Mouse (Mus musculus): Measurements from ENCODE around the gene Nkpd1.
A peak's percentile ranks its signal among the peaks of the same experiment; 100 is the strongest.

The Nkpd1 gene

GRCm38 (mm10) chr7:19547344-19547969 is 29.8 kb downstream of the Nkpd1 start:
- DNase-seq (ENCODE audit: low spot score): no peak

GRCm38 (mm10) chr7:19549394-19549793 is 31.8 kb downstream of the Nkpd1 start:
- DNase-seq (ENCODE audit: low spot score): no peak

DNA sequence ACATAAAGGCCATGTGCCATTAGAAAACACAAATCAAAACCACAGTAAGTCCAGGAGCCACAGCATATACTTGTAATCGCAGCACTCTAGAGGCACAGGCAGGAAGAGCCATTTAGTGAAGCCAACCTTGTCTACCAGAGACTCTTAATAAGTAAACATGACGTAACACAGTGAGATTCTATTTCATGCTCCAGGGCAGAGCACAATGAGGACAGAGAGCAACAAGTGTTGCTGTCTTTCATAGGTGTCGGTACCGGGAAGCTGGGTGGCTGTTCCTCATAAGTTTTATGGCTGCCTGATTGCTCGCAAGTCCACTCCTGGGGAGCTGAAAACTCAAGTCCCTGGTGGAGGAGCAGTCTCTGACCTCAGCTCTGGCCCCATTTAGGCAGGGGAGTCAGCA is 34.0 kb downstream of the Nkpd1 start:
- no peak for DNase-seq (ENCODE audit: low spot score)

- DNase-seq (ENCODE audit: low spot score): no peak
Measured at GRCm38 (mm10) chr7:19552443-19552842, 34.8 kb downstream of the Nkpd1 start.

- no peak for DNase-seq (ENCODE audit: low spot score)
Measured at GRCm38 (mm10) chr7:19554168-19554567, 36.5 kb downstream of the Nkpd1 start.

- DNase-seq (ENCODE audit: low spot score): no peak
Measured at GRCm38 (mm10) chr7:19557086-19557485, 39.4 kb downstream of the Nkpd1 start.

DNA sequence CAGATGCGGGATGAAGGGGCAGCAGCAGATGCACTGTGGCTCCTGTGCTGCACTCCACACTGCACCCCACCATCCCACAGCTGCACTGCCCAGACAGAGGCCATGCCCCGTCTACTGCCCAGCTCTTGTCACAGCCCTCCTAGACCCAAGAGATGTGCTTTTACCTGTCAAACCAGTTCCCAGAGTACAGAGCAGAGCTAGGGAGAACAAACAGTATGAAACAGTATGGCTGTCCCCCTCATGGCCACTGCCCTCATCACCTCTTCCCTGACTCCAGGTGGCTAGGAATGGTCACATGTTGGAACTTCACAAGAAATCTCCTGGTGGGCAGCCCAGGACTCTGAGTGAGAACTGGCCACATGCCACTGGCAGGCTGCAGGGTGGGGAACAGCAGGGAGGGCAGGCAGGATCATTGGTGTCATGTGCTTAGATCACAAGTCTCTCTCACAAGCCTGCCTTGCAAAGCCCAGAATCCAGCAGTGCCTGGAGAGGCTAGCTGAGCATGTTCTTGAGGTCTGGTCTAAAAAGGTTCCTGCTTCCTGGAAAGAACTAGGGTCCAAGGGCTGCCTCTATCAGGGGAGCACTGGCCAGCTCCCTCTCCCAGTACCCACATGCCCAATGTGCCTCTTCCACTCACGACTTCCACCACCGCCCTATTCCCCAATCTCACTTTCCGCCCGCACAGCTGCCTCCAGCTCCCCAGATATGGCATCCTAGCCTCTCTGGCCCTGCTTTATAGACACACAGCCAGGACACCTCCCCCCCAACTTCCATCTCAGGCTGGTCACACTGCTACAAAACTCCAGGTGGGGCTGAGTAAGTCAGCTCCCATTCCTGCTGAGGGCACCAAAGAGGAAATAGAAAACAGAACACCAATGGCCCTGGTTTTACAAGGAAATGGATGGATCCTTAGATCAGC is 40.6 kb downstream of the Nkpd1 start:
- DNase-seq (ENCODE audit: low spot score): no peak

DNA sequence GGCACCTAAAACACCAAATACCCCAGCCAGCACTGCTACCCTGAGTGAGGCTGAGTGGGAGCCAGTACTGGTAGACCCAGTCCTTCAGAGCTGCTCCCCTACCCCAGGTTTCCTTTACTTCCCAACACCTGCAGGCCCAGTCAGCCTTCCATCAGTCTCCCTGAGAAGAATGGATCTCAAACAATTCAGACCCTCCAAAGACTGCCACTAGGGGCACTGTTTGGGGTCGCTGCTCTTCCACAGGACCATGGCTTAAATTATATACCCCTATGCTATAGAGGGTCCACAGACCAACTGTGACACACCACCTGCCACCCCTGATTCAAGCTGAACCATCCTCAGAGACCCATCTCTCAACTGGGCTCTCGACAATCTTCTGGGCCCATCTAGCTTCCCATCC is 41.3 kb downstream of the Nkpd1 start:
- DNase-seq (ENCODE audit: low spot score): no peak

- no peak for DNase-seq (ENCODE audit: low spot score)
Measured at GRCm38 (mm10) chr7:19560491-19561260, 43.0 kb downstream of the Nkpd1 start.

- DNase-seq (ENCODE audit: low spot score): no peak
Measured at GRCm38 (mm10) chr7:19561431-19561764, 43.8 kb downstream of the Nkpd1 start.

GRCm38 (mm10) chr7:19561765-19562642 is 44.4 kb downstream of the Nkpd1 start:
- peak; percentile 77 for DNase-seq (ENCODE audit: low spot score)

DNA sequence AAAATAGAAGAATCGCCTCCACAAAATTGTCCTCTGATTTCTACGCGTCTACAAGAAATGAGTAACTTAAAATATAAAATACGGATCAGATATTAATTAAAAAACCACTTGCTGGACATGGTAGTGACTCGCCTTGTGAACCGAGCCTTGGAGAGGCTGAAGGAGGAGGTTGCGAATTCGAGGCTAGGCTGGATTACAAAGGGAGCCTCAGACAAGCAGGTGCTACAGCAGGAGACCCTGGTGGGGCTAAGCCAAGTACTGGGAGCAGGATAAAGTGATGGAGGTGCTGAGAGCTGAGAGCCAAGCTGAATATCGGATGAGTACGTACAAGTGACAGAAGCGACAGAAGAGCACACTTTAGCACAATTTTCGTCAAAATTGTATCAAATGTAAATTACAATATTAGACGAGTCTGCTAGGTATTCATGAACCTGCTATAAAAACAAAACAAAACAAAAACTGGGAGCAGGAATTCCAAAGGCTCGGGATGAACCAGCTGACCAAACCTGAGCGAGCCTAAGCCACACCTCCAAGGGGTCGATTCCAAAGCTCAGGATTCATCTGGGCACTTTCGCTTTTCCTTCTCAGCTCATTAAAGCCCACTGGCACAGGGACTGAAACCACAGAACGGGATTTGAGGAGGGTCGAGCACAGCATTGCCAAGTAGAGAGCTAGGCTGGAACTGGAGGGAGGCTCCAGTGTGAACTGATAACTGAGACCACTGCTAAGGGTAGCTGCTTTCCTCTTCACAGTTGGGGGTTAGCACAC is 45.2 kb downstream of the Nkpd1 start, which contains the start of gene Ppp1r37:
Gene Ppp1r37 (minus strand): TSS at position 434 of the 768 bp plus-strand sequence.
- DNase-seq (ENCODE audit: low spot score): no peak

- no peak for DNase-seq (ENCODE audit: low spot score)
Measured at GRCm38 (mm10) chr7:19563884-19564283, 46.2 kb downstream of the Nkpd1 start.

DNA sequence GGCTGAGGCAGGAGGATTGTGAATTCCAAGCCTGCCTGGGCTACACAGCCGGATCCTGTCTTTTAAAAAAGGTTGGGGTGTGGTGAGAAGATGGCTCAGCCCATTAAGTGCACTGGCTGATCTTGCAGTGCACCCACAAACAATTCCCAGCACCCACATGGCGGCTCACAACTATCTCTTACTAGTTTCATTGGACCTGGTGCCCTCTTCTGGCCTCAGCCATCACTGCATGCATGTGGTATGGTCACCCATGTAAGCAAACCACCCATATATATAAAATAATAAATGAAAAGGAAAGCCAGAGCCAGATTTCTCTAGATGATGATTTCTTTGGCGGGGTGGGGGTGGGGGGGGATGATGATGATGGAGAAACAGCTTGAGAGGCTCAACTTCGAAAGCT is 46.8 kb downstream of the Nkpd1 start:
- no peak for DNase-seq (ENCODE audit: low spot score)

DNA sequence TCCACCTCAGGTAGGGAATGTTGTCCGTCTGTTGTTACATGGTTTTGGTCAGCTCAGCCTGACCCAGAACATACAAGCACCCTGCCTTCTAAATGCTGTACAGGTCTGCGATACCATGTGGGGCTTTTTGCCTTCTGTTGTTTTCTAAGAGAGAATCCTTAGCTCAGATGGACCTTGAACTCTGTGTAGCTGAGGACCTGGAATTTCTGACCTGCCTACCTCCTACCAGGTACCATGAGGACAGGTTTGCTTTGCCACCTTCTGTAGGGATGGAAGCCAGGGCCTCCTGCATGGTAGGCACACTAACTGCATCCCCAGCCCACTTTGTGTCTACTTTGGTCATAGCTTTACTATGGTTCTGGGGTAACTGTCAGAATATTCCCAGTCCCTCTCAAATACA is 48.2 kb downstream of the Nkpd1 start:
- no peak for DNase-seq (ENCODE audit: low spot score)

- no peak for DNase-seq (ENCODE audit: low spot score)
Measured at GRCm38 (mm10) chr7:19567426-19567825, 49.8 kb downstream of the Nkpd1 start.

GRCm38 (mm10) chr7:19569647-19570046 is 52.0 kb downstream of the Nkpd1 start:
- no peak for DNase-seq (ENCODE audit: low spot score)

DNA sequence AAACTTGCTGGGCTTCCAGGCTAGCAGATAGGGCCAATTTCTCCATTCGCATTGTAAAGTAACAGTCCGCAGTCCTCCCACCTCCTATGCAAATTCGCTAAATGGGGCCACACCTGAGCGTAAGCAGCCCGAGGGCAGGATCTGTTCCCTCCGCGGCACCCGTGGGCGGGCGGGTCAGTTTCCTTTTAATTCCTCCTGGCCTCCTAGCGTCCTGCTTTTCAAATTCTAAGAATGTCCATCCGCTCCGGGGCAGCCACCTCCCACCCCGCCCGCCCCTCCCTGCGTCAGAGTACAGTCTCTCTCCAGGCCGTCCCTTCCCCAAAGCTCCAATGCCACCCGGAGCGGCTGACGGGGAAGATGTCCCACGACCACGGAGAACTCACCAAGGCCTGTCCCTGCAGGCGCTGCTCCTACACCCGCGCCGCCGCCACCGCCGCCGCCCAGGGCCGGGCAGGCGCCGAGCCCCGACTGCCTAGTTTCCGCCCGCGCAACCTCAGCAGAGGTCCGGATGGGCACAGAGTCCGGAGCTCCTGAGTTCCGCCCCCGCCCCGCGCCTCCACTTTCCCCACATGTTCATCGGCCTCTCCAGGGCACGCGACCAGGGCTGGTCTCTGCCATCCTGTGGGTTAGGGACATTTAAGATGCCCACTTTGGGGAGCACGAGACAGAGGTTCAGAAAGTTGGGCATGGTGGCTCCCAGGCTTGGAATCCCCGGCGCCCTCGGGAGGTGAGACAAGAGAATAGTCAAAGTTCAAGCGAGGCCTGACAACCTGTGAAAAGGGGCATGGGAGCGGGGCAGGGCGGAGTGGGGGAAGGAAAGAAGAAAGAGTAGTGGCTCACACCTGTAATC is 55.5 kb downstream of the Nkpd1 start:
- DNase-seq (ENCODE audit: low spot score): peak; percentile 32

DNA sequence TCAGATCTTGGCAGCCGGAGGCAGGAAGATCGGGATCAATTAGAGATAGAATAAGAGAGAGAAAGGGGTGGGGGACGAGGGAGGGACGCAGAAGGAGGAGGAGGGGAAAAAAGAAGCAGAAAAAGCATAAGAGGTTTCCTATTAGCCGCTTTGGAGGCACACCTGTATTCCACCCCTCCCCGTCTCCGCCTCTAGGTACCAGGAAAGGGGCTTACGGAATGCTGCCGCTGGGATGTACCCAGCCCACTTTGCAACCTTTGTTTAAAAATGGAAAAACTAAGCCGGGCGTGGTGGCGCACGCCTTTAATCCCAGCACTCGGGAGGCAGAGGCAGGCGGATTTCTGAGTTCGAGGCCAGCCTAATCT is 56.1 kb downstream of the Nkpd1 start:
- DNase-seq (ENCODE audit: low spot score): no peak
